Mouse (Mus musculus) G1E (cell line): ENCODE results near the gene Il15. TPM values are rescaled to one million over a fixed set of nuclear protein-coding genes. Genes with fewer than 3 reads are reported as not detected.

Experiments
- ATAC-seq: 2 replicates; pipeline ENCODE4 v1.8.0; 2016; ENCODE audit warnings: mild to moderate bottlenecking; ENCODE audit not compliant: insufficient number of reproducible peaks, poor library complexity, low FRiP score, severe bottlenecking; ENCODE audit errors: extremely low read depth
- DNase-seq: peaks from one replicate; pipeline ENCODE4 v3.0.0; 2012; ENCODE audit warnings: low spot score
- H3K27me3 ChIP-seq: 2 replicates; pipeline ENCODE4 v1.6.1; 2012; ENCODE audit warnings: mild to moderate bottlenecking, low read length, inconsistent platforms; ENCODE audit not compliant: insufficient read depth
- H3K36me3 ChIP-seq: replicated peaks from 2 replicates; pipeline ENCODE3; 2012; ENCODE audit warnings: mild to moderate bottlenecking, inconsistent platforms
- H3K4me1 ChIP-seq: 2 replicates; pipeline ENCODE4 v1.6.1; 2012; ENCODE audit warnings: low read depth, low read length, inconsistent platforms, mixed read lengths; ENCODE audit not compliant: insufficient read depth
- H3K4me3 ChIP-seq: 2 replicates; pipeline ENCODE4 v1.5.1; 2012; ENCODE audit warnings: low read depth, mild to moderate bottlenecking, inconsistent platforms, low read length, moderate library complexity, mixed read lengths
- H3K9me3 ChIP-seq: replicated peaks from 2 replicates; pipeline ENCODE4 v1.6.1; 2012; ENCODE audit warnings: inconsistent platforms
- CTCF ChIP-seq: IDR thresholded peaks from 2 replicates; pipeline ENCODE4 v1.5.1; 2012; ENCODE audit warnings: low read depth, low read length, inconsistent platforms, mixed read lengths
- GATA1 ChIP-seq: IDR thresholded peaks from 2 replicates; pipeline ENCODE4 v1.6.1; 2012; ENCODE audit warnings: borderline replicate concordance, low read length, inconsistent platforms, mixed read lengths
- GATA2 ChIP-seq: IDR thresholded peaks from 2 replicates; pipeline ENCODE4 v1.6.1; 2012; ENCODE audit warnings: low read depth, low read length, inconsistent platforms, borderline replicate concordance
- POLR2AphosphoS5 ChIP-seq: IDR thresholded peaks from 2 replicates; pipeline ENCODE4 v1.6.1; 2012; ENCODE audit warnings: low read depth, low read length, inconsistent platforms; ENCODE audit not compliant: insufficient replicate concordance
- TAL1 ChIP-seq: conservative IDR thresholded peaks from 2 replicates; pipeline ENCODE4 v1.6.1; 2012; ENCODE audit warnings: low read depth, low read length, inconsistent platforms, mixed read lengths
- polyA plus RNA-seq: library from polyadenylated mRNA; stranded (reverse); fragments of >175 nt; gene quantifications from 2 replicates; pipeline ENCODE4 v1.2.3, GENCODE M21; 2012
- total RNA-seq, 2 experiments: library from RNA; stranded (forward) in 1 of 2; stranded (reverse) in 1 of 2; fragments of 200-1000 nt in 1 of 2; fragments of >200 nt in 1 of 2; fragmentation: Nextera tagmentation in 1 of 2; gene quantifications; 2 replicates each; pipeline ENCODE4 v1.2.3; 2014 to 2017

The Il15 gene
- total and polyA plus RNA-seq, 3 experiments, result 2.6 TPM; not detected in 2

GRCm38 (mm10) chr8:82402261-82402685 lies 749 bp downstream of the Il15 start:
- DNase-seq, result no peak
- Histone ChIP-seq H3K4me3 (no peak overlapping the region), H3K4me1 (no peaks in the 10 kb centered on the region), H3K9me3 (no peaks in the 10 kb centered on the region), H3K27me3 (peaks cover 6% of the 10 kb centered on the region; the same call in 1 of the 2 replicates), H3K36me3 (no peaks in the 10 kb centered on the region)
- ATAC-seq, result no peak
- TF ChIP-seq CTCF (no peak), GATA2 (no peak), TAL1 (no peak), POLR2AphosphoS5 (no peak), GATA1 (no peak)

- Histone ChIP-seq H3K27me3 (peaks cover 6% of the 10 kb centered on the region; the same call in 1 of the 2 replicates), H3K4me3 (no peak overlapping the region), H3K36me3 (no peaks in the 10 kb centered on the region), H3K4me1 (no peaks in the 10 kb centered on the region), H3K9me3 (no peaks in the 10 kb centered on the region)
- ATAC-seq (no peak), DNase-seq (no peak)
- TF ChIP-seq CTCF (no peak), GATA1 (no peak), POLR2AphosphoS5 (no peak), GATA2 (no peak), TAL1 (no peak)
These were observed 1.5 kb downstream of the Il15 start for GRCm38 (mm10) chr8:82401490-82401889.

GRCm38 (mm10) chr8:82401059-82401458 lies 2.0 kb downstream of the Il15 start:
- DNase-seq, result no peak
- ATAC-seq, result no peak
- Histone ChIP-seq H3K9me3 (no peaks in the 10 kb centered on the region), H3K36me3 (no peaks in the 10 kb centered on the region), H3K4me1 (no peaks in the 10 kb centered on the region), H3K4me3 (no peak overlapping the region), H3K27me3 (peaks cover 6% of the 10 kb centered on the region; the same call in 1 of the 2 replicates)
- TF ChIP-seq TAL1, result no peak
- no peak for TF ChIP-seq POLR2AphosphoS5
- TF ChIP-seq GATA1, result no peak
- no peak for TF ChIP-seq GATA2
- no peak for TF ChIP-seq CTCF

GRCm38 (mm10) chr8:82400376-82400775 lies 2.6 kb downstream of the Il15 start:
- H3K4me3 ChIP-seq, result no peak overlapping the region

GRCm38 (mm10) chr8:82398546-82398945 lies 4.5 kb downstream of the Il15 start:
- no peak for ATAC-seq
- no peak overlapping the region for H3K4me3 ChIP-seq
- TF ChIP-seq GATA1 (no peak), TAL1 (no peak), POLR2AphosphoS5 (no peak), CTCF (no peak), GATA2 (no peak)
- DNase-seq, result no peak
- H3K9me3 ChIP-seq, result no peaks in the 10 kb centered on the region
- H3K36me3 ChIP-seq, result no peaks in the 10 kb centered on the region
- peaks cover 6% of the 10 kb centered on the region; the same call in 1 of the 2 replicates for H3K27me3 ChIP-seq
- no peaks in the 10 kb centered on the region for H3K4me1 ChIP-seq

More at GRCm38 (mm10) chr8:82400376-82400775, 2.6 kb downstream of the Il15 start:
- peaks cover 6% of the 10 kb centered on the region; the same call in 1 of the 2 replicates for H3K27me3 ChIP-seq
- ATAC-seq (no peak), DNase-seq (no peak)
- no peaks in the 10 kb centered on the region for H3K9me3 ChIP-seq
- TF ChIP-seq POLR2AphosphoS5 (no peak), TAL1 (no peak), CTCF (no peak), GATA2 (no peak), GATA1 (no peak)
- no peaks in the 10 kb centered on the region for H3K36me3 ChIP-seq
- H3K4me1 ChIP-seq, result no peaks in the 10 kb centered on the region

- Histone ChIP-seq H3K9me3 (no peaks in the 10 kb centered on the region), H3K4me3 (no peak overlapping the region), H3K4me1 (peaks cover 13% of the 10 kb centered on the region), H3K27me3 (no peaks in the 10 kb centered on the region), H3K36me3 (no peaks in the 10 kb centered on the region)
- DNase-seq (no peak), ATAC-seq (no peak)
- TF ChIP-seq GATA2, result no peak
- TF ChIP-seq CTCF, result no peak
- no peak for TF ChIP-seq POLR2AphosphoS5
- no peak for TF ChIP-seq GATA1
- no peak for TF ChIP-seq TAL1
These were observed 11.8 kb downstream of the Il15 start for GRCm38 (mm10) chr8:82391258-82391657.
